Mouse (Mus musculus) hematopoietic stem cell, adult 5-6 weeks (primary cell): ENCODE results near the gene Gins1. TPM values are rescaled to one million over a fixed set of nuclear protein-coding genes. Genes with fewer than 3 reads are reported as not detected.
"Not testable (repeated sequence)": the region's sequence is repeated elsewhere in the genome, so short reads cannot be mapped to it uniquely, and the experiment has no call there.

Source experiments
- ATAC-seq, 2 experiments: fragments of 125-278 bp in 1 of 2; replicated peaks in 1 of 2; 2 replicates each; pipeline ENCODE4 v1.8.0; 2016 to 2017; ENCODE audit warnings: inconsistent platforms in 2 of 2, mild to moderate bottlenecking in 2 of 2, moderate number of reproducible peaks in 2 of 2, low read depth in 1 of 2, moderate TSS enrichment in 1 of 2; ENCODE audit not compliant: low FRiP score in 2 of 2, poor library complexity in 2 of 2, severe bottlenecking in 2 of 2, insufficient read depth in 1 of 2, low TSS enrichment in 1 of 2
- total RNA-seq: library from RNA; stranded (forward); fragments of 172-1452, 232-1000 nt; gene quantifications from 2 replicates; pipeline ENCODE4 v1.2.3, GENCODE M21; 2017

Gins1 gene
- total RNA-seq, 1 experiment from 2014 or later = 89.0 TPM

DNA sequence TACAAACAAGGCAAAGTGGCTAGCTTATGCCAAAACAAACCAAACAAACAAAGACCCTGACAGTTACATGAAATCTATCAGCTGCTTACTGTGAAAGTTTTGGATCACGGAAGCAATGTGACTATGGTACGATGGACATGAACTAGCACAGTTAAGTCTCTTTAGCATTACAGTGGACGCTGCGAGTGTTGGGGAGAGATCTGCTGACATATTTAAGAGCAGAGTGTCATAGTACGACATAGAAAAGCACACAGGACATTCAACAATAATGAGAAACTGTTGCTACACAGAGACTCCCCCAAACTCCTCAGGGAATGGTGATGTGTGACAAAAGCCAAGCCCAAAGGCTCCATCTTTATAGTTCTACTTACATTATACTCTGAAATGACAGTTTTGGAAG, 38.8 kb downstream of the Gins1 start:
- ATAC-seq = no peak

DNA sequence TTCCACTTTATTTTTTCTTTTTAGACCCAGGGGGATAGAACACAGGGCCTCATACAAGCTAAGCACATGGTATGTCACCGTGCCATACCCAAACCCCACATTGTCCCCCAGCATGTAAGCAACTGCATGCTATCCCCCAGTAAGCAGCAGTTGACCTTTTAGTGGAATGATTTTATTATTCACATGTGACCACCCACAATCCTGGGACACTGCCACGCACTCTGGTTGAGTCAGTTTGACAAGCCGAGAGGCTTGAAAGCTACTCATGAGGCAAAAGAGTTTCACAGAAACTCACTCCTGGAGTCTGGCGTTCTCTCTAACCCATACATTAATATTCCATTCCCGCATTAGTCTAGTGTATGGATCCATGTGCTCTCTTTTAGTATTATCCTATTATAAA, 42.1 kb downstream of the Gins1 start:
- ATAC-seq = not testable (repeated sequence)

DNA sequence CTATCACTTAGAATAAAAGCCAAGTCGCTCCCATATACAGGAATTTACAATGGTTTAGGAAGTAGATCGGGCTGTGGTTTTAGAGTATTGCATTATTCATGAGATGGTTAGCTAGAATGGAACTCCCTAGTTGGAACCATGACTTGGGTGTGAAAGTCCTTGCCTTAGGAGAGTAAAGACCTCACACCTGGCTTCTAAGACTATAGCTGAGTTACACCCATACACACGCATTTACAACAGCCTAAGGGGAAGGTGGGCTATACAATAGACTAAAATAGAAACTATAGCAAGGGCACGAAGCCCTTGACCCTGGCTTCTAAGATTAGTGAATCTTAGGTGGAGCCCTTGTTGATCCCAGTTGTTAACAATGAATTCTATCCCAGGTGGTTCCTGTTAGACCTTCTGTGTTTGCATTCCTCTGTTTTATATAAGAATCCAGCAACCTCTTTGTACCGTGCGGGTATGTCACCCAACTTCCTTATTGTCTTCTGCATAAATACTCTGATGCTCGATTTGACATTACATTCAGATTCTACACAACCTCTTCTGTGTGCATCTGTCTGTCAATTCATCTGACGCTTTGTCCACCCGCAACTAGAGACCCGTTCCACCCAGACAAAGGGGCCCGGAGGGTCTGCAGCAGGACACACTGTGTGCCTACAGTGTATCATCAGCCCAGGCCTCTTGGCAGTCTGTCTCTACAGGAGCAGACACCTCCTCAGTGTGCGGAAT, 42.8 kb downstream of the Gins1 start:
- not testable (repeated sequence) for ATAC-seq

DNA sequence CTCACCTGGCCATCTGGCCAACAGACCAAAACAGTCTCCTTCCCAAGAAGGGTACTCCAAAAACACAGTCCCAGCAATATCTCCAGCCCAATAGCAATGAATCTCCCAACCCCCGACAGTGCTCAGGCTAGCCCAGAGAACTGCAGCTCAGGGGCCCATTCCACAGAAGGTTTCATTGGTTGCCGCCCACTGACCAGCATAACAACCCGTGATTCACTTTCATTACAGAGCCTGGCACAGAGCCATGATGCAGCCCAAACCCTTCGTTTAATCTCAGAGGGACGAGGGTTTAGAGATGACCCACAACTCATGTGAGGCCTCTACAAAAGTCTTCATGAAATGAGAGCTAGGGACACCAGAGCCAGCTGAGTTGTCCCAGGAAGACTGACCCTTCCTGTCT, 43.6 kb downstream of the Gins1 start:
- no peak for ATAC-seq

DNA sequence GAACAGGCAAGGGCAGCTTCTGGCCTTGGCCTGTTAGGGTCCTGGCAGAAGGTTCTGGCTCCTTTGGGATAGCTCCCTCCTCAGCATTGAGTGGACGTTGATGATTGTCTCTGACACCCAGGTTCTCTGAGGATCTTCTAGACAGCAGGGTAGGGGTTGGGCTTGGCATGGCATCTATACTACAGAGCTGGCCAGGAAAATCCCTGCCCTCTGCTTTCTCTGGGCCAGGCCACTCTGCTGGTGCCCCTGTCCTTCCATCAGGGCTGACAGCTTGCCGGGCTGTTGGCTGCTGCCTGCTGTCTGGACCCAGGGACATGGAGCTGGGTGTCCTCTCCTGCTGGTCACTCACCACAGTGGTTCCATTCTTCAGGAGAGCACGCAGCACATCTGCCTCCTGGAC, 44.5 kb downstream of the Gins1 start:
- no peak for ATAC-seq

DNA sequence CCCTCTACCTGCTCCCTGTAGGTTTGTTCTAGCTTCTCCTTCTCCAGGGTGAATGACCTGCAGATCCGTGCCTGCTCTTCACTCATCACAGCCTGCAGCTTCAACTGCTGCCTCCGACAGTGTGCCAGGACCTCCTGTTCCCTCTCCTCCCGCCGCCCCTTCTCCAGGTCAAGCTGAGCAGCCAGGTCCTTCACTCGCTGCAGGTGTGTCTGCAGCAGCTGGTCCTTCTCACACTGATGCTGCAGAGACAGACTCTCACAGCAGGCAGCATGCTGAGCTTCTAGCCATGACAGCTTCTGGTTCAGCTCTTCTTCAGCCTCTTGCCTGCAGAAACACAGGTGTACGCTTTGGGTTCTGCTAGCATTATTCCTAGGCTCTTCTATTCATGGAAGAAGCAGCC, 44.9 kb downstream of the Gins1 start:
- ATAC-seq = no peak

DNA sequence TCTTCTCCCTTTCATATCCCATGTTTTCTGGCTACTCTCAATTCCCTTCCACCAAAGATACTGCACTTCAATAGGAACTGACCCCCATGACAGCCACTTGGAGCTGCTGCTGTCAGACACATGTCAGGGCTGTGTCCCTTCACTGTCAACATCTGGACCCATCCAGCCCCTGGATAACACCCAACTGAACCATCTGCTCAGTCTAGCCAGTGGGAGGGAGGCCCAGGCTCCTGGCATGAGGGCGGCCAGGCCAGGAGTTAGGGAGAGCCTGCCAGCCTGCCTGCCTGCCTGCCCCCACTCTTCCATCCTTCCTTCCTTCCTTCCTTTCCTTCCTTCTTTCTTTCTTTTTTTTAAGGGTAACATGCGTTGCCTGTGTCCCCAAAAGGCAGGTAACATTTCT, 46.0 kb downstream of the Gins1 start:
- ATAC-seq = no peak

DNA sequence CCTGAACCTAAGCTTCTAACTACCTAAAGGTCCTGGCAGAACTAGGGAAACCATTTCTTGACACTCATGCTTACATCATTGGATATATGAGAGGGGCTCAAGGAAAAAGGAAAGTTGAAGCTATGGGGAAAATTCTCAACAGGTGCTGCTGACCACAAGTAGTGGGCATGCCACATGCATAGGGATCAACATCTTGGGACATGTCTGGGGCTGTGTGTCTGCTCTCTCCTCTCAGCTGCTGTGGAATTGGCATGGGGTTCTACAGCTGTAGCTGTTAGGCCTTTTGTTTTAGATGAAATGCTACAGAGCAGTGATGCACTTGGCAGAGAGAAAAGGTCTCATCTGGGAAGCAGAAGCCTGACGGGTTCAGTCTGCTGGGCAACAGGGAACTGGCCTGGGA, 50.7 kb downstream of the Gins1 start:
- no peak for ATAC-seq

DNA sequence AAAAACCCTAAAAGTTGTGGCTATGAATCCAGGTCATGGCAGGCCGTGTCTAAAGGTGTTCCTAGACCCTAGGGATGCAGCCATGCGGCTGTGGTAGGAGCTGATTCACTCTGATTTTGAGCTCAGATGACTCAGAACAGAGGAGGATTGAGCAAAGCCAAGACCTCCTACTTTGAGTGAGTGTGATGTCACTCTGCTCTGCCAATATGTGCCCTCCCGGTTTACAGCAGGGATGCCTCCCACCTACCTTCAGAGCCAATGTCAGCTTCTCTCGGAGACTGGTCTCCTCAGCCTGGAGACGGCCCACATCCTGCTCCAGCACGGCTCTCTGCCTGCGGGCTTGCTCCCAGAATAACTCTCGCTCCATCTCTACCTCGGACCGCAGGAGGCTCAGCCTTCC, 54.3 kb downstream of the Gins1 start:
- no peak for ATAC-seq

DNA sequence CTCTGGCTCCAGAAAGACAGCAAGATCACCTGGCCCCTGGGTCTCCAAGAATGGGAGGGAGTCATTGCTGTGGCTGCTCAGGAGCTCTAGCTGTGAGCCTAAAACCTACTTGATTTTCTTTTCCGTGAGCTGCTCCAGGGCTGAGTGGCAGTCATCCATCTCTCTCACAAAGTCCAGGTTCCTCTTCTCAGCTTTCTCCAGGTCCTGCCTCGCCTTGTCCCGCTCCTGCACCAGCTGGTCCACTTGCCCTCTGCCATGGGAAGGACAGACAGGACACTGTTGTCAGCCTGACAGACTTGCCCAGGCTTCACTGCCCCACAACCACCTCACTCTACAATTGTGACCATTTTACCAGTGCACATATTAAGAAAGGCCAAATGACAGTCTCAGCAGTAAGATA, 58.0 kb downstream of the Gins1 start:
- no peak for ATAC-seq

DNA sequence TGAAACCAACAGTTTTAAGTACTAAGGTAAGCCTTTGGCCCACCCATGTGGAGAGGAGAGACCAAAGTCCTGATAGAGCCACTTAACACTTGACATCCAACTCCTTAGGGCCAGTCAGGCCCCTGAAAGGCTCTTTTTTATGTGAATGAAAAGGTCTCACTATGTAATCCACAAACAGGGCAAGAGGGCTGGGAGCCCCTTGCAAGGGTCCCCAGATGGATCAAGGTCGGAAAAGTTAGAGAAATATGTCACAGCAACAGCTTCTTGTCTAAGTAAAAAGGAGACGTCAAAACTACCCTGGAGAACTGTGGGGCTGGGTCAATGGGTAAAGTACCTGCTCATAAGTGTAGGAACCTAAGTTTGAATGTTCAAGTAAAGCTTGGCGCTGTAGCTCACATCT, 59.4 kb downstream of the Gins1 start:
- no peak for ATAC-seq

DNA sequence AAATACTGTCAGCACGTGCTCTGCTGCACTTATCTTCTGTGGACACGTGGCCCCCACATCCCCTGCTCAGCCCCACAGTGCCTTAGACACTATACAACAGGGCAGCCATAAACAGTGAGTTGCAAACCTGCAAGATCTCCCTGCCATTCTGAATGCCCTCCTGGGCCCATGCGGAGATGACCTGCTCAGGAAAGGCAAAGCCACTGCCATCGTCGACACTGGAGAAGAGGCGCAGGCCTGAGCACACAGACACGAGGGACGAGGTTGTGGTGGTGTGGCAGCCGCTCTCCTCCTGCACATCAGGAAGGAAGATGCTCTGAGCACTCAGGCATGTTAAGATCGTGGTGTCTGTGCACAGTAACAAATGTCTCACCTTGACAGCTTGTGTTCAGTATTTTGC, 60.8 kb downstream of the Gins1 start:
- ATAC-seq = no peak

DNA sequence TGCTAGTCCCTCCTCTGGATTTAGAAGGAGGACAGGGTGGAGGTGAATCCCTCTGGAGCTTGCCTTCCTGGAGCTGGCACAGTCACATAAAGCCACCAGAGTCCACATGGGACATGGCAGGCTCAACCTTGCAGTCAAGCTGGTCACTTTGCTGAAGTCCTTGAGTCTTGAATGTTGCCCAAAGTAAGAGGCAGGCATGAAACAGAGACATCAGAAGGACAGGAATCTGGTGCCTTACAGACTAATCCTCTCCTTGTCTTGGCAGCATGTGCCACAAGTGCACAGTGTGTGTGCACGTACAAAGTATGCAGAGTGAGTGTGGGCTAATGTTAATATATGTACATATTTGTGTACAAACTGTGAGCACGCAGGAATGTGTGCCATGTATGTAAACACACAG, 62.3 kb downstream of the Gins1 start:
- no peak for ATAC-seq

DNA sequence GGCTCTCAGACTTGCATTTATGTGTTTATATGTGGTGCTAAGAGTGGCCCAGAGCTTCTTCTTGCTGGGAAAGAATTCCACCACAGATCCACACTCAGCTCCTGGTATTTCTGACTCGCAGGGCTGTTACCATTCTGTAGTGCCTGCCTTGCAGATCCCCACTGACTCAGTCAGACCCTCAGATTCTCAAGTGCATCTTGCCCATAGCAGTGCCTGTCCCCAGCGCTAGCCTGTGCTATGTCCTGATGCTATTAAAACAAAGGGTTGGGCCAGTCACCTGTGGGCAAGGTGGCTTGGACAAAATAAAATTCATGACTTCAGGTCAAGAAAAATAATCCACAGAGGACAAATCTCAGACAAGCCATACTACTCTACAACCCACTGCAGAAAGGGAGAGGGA, 64.0 kb downstream of the Gins1 start:
- ATAC-seq = no peak

DNA sequence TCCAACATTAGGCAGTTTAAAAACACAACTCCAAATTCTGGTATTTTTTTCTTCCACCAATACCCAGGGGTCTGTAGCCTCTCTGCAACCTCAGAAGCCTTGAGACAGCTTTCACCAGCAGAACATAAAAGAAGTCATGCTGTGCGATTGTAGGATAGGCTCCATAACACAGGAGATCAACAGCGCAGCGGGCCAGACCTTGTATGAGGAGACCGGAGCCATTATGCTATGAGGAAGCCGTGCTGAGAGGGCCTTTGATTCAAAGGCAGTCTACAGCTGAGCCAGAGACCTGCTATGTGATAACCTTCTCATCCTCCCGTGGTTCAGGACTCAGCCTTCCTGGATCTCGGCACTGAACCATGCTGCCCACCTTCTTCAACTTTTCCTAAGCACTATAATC, 66.7 kb downstream of the Gins1 start:
- no peak for ATAC-seq

DNA sequence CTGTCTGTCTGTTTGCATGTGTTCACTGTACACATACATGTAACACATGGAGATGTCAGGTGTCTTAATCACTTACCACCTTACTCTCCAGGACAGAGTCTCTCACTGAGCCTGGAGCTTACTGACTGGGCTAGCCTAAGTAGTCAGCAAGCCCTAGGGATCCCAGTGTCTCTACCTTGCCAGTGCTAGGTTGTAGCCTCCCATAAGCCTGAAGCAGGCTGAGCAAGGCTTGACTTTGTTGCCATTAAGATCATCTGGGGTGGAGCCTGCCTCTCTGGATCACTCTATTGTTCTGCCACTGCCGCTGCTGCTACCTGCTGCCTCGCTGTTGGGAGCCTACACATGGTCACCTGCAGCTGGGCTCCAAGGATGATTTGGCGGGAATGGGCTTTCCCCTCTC, 67.5 kb downstream of the Gins1 start:
- ATAC-seq = no peak

DNA sequence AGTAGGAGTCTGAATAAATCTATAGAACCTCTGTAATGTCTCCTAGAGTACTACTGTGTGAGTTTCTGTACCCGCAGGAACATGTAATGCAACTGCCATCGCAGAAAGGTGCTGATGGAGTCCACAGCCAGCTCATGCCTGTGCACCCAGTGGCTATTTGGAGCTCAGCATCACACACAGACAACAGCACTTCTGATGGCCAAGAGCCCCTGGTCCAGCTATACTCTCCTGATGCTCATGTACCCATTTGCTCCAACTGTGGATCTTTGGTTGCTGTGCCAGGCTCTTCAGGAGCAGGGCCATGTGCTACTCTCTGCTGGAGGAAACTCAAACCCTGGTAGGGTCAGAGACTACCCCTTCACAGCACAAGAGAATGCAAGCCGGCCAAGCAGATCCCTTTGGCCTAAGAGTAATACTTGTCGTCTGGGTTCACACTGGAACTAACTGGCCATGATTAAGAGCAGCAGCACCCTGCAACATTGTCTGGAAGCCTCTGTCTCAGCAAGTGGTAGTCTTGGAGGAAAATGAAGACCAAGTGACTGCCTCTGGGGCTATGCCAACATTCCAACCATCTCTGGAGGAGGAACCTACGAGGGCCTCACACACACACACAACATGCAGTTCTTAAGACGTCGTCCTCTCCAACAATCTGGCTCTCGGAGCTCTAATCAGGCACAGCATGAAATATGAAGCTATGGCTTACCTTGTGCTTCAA, 68.4 kb downstream of the Gins1 start:
- ATAC-seq = no peak

DNA sequence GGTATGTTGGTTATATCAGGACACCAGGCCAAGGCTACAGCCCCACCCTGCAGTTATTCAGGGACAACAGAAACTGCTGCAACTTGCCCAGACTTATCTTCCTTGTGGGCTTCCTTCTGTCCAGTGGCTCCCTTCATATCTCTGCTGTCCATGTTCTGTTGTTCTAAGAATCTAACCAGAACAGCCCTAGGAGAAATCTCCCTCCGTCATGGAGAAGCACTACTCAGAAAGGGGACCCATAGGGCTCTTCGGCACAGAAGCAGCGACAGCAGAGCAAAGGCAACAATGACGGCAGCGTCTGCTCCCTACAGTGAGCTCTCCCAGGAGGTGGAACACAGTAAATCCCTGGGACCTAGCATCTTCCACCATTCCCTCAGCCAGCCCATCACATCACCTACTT, 71.7 kb downstream of the Gins1 start:
- peak in 1 of 2 experiments; percentile 29; a peak in 1 of 4 replicates for ATAC-seq

DNA sequence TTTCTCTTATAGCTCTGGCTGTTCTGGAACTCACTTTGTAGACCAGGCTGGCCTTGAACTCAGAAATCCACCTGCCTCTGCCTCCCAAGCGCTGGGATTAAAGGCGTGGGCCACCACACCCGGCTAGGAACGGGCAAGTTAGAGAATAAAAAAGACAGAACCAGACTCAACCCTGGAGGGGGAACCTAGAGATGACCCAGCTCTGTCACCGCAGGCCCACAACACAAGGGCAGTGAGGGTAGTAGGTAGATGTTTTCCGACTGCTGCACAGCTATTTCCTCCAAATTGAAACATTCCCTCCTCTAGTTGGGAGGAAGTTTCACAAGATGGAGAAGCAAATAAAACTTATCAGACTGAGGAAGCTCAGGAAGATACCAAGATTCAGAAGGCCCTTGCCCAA, 72.5 kb downstream of the Gins1 start:
- no peak for ATAC-seq
